Mouse (Mus musculus) CH12.LX (cell line): ENCODE measurements around the gene Mpl. TPM values are rescaled to one million over a fixed set of nuclear protein-coding genes. Genes with fewer than 3 reads are reported as not detected.

Experiments
- DNase-seq: peaks from one replicate; pipeline ENCODE4 v3.0.0-alpha.2; 2013; ENCODE audit errors: extremely low read depth
- H3K27ac ChIP-seq: 2 replicates; pipeline ENCODE4 v1.5.1; 2012; ENCODE audit warnings: low read depth, mild to moderate bottlenecking, control low read depth, moderate library complexity; ENCODE audit not compliant: insufficient read depth
- H3K27me3 ChIP-seq: replicated peaks from 2 replicates; pipeline ENCODE3; 2012; ENCODE audit warnings: inconsistent platforms
- H3K36me3 ChIP-seq, 2 experiments: replicated peaks in 1 of 2; 2 replicates each; pipeline versions ENCODE3 to v1.6.1; 2012; ENCODE audit warnings: inconsistent platforms in 1 of 2, low read length in 1 of 2, mild to moderate bottlenecking in 1 of 2, mixed read lengths in 1 of 2, moderate library complexity in 1 of 2; ENCODE audit not compliant: control insufficient read depth in 1 of 2, insufficient read depth in 1 of 2
- H3K4me1 ChIP-seq, 2 experiments: 2 replicates each; pipeline ENCODE4 v1.6.1; 2012; ENCODE audit warnings: inconsistent platforms in 1 of 2, moderate library complexity in 1 of 2; ENCODE audit not compliant: insufficient read depth in 2 of 2, control insufficient read depth in 1 of 2
- H3K4me2 ChIP-seq: 2 replicates; pipeline ENCODE4 v1.6.1; 2012; ENCODE audit warnings: low read depth, mild to moderate bottlenecking, control low read depth; ENCODE audit not compliant: poor library complexity, insufficient read depth, severe bottlenecking
- H3K4me3 ChIP-seq, 3 experiments: fragments of 150-350 bp in 1 of 3; sonication (generic) in 1 of 3; replicated peaks in 1 of 3; 2 replicates each; pipeline versions ENCODE3 to v1.5.1; 2011 to 2012; ENCODE audit warnings: low read depth in 2 of 3, low read length in 2 of 3, mild to moderate bottlenecking in 2 of 3, moderate library complexity in 2 of 3, control low read depth in 1 of 3, improper control_type of control experiment in 1 of 3, inconsistent platforms in 1 of 3, mixed read lengths in 1 of 3; ENCODE audit not compliant: poor library complexity in 1 of 3
- H3K79me2 ChIP-seq: replicated peaks from 2 replicates; pipeline ENCODE4 v1.6.1; 2012; ENCODE audit warnings: mild to moderate bottlenecking, moderate library complexity; ENCODE audit not compliant: control insufficient read depth, poor library complexity, insufficient read depth, severe bottlenecking; ENCODE audit errors: extremely low read depth
- H3K9ac ChIP-seq: 2 replicates; pipeline ENCODE4 v1.6.1; 2012; ENCODE audit warnings: low read depth, mild to moderate bottlenecking, control low read depth, moderate library complexity; ENCODE audit not compliant: insufficient read depth
- H3K9me3 ChIP-seq: replicated peaks from 2 replicates; pipeline ENCODE3; 2012; ENCODE audit warnings: low read length, inconsistent platforms, mixed read lengths
- BHLHE40 ChIP-seq: IDR thresholded peaks from 2 replicates; pipeline ENCODE4 v1.6.1; 2011; ENCODE audit warnings: mild to moderate bottlenecking, low read depth, low read length, improper control_type of control experiment
- CHD1 ChIP-seq: IDR thresholded peaks from 2 replicates; pipeline ENCODE4 v1.6.1; 2012; ENCODE audit warnings: low read depth, low read length, improper control_type of control experiment, inconsistent platforms
- CTCF ChIP-seq, 2 experiments: IDR thresholded peaks in 1 of 2; conservative IDR thresholded peaks in 1 of 2; 2 replicates each; pipeline ENCODE4 v1.5.1; 2011 to 2012; ENCODE audit warnings: low read depth in 2 of 2, low read length in 2 of 2, improper control_type of control experiment in 1 of 2, inconsistent platforms in 1 of 2, mild to moderate bottlenecking in 1 of 2, moderate library complexity in 1 of 2
- E2F4 ChIP-seq: IDR thresholded peaks from 2 replicates; pipeline ENCODE4 v1.6.1; 2011; ENCODE audit warnings: low read depth, low read length, improper control_type of control experiment; ENCODE audit not compliant: insufficient replicate concordance
- ETS1 ChIP-seq: conservative IDR thresholded peaks from 2 replicates; pipeline ENCODE4 v1.6.1; 2012; ENCODE audit warnings: low read depth, mild to moderate bottlenecking, inconsistent platforms, low read length, improper control_type of control experiment, moderate library complexity
- GABPA ChIP-seq: IDR thresholded peaks from 2 replicates; pipeline ENCODE4 v1.6.1; 2012; ENCODE audit warnings: low read depth, low read length, improper control_type of control experiment, inconsistent platforms; ENCODE audit not compliant: insufficient replicate concordance
- HCFC1 ChIP-seq: IDR thresholded peaks from 2 replicates; pipeline ENCODE4 v1.6.1; 2012; ENCODE audit warnings: low read depth, mild to moderate bottlenecking, inconsistent platforms, low read length, improper control_type of control experiment
- JUN ChIP-seq: IDR thresholded peaks from 2 replicates; pipeline ENCODE4 v1.6.1; 2011; ENCODE audit warnings: low read depth, mild to moderate bottlenecking, low read length, improper control_type of control experiment, moderate library complexity; ENCODE audit not compliant: insufficient read depth
- MAX ChIP-seq: IDR thresholded peaks from 2 replicates; pipeline ENCODE4 v1.6.1; 2011; ENCODE audit warnings: low read length, improper control_type of control experiment
- MAZ ChIP-seq: IDR thresholded peaks from 2 replicates; pipeline ENCODE4 v1.6.1; 2012; ENCODE audit warnings: low read depth, mild to moderate bottlenecking, inconsistent platforms, low read length, improper control_type of control experiment, moderate library complexity
- MEF2A ChIP-seq: IDR thresholded peaks from 2 replicates; pipeline ENCODE4 v1.6.1; 2014; ENCODE audit warnings: low read depth, mild to moderate bottlenecking, inconsistent platforms, low read length, improper control_type of control experiment, borderline replicate concordance
- MXI1 ChIP-seq: IDR thresholded peaks from 2 replicates; pipeline ENCODE4 v1.6.1; 2011; ENCODE audit warnings: mild to moderate bottlenecking, low read depth, low read length, improper control_type of control experiment
- MYC ChIP-seq: IDR thresholded peaks from 2 replicates; pipeline ENCODE4 v1.6.1; 2011; ENCODE audit warnings: low read depth, mild to moderate bottlenecking, improper control_type of control experiment, low read length
- PAX5 ChIP-seq: IDR thresholded peaks from 2 replicates; pipeline ENCODE4 v1.6.1; 2012; ENCODE audit warnings: low read length, inconsistent platforms, mixed read lengths
- RAD21 ChIP-seq: IDR thresholded peaks from 2 replicates; pipeline ENCODE4 v1.6.1; 2011; ENCODE audit warnings: low read depth, mild to moderate bottlenecking, low read length, improper control_type of control experiment, moderate library complexity
- SMC3 ChIP-seq: IDR thresholded peaks from 2 replicates; pipeline ENCODE4 v1.6.1; 2011; ENCODE audit warnings: low read depth, low read length, improper control_type of control experiment
- TBP ChIP-seq: conservative IDR thresholded peaks from 2 replicates; pipeline ENCODE4 v1.6.1; 2011; ENCODE audit warnings: low read depth, low read length, improper control_type of control experiment
- UBTF ChIP-seq: IDR thresholded peaks from 2 replicates; pipeline ENCODE4 v1.6.1; 2012; ENCODE audit warnings: low read depth, mild to moderate bottlenecking, inconsistent platforms, low read length, improper control_type of control experiment, moderate library complexity
- USF2 ChIP-seq: conservative IDR thresholded peaks from 2 replicates; pipeline ENCODE4 v1.6.1; 2011; ENCODE audit warnings: low read depth, low read length, improper control_type of control experiment
- ZC3H11A ChIP-seq: IDR thresholded peaks from 2 replicates; pipeline ENCODE4 v1.6.1; 2012; ENCODE audit warnings: low read depth, mild to moderate bottlenecking, inconsistent platforms, low read length, improper control_type of control experiment
- ZNF384 ChIP-seq: IDR thresholded peaks from 2 replicates; pipeline ENCODE4 v1.6.1; 2012; ENCODE audit warnings: low read depth, low read length, improper control_type of control experiment, inconsistent platforms
- dilution Hi-C: fragments of 300-500 bp; cut with MboI; formaldehyde crosslinking; loops from 2 replicates; pipeline ENCODE4 v1.14.3; 2020; ENCODE audit warnings: low sequenced_read_pairs; ENCODE audit not compliant: extremely low pct_unique_long_range_greater_than_20kb, extremely low pct_ligation_motif_present
- in situ Hi-C: fragments of 300-500 bp; cut with MboI; formaldehyde crosslinking; loops from 3 replicates; pipeline ENCODE4 v1.14.3; 2019; ENCODE audit warnings: low sequenced_read_pairs, low pct_ligation_motif_present, low pct_unique_long_range_greater_than_20kb, mixed read lengths
- polyA plus RNA-seq: library from polyadenylated mRNA; unstranded; fragments of >175 nt; gene quantifications from 2 replicates; pipeline ENCODE4 v1.2.1, GENCODE M21; 2012; ENCODE audit warnings: low read depth; ENCODE audit not compliant: insufficient read length
- total RNA-seq, 2 experiments: library from RNA; depleted of rRNA; stranded (reverse); fragments of 300-350 nt in 1 of 2; fragments of >200 nt in 1 of 2; gene quantifications; 2 replicates each; pipeline ENCODE4 v1.2.3; 2012 to 2014

Mpl gene
- not detected in 2 replicates for total RNA-seq (2012; rRNA removed)
- not detected in 2 replicates for total RNA-seq (2014; rRNA removed)
- polyA plus RNA-seq, result not detected in 2 replicates

GRCm38 (mm10) chr4:118457345-118457975 is at the start of gene Mpl:
Gene Mpl, minus strand, starts transcription at chr4:118457513.
- H3K36me3 ChIP-seq, result no peaks in the 10 kb centered on the region
- H3K27me3 ChIP-seq, result peaks cover 80% of the 10 kb centered on the region
- no peaks in the 10 kb centered on the region for H3K4me1 ChIP-seq
- dilution Hi-C loops, result no loop called here
- H3K4me3 ChIP-seq, result no peak within 1 kb of the TSS
- in situ Hi-C loops, result no loop called here
- no peak within 1 kb of the TSS for H3K4me2 ChIP-seq
- H3K9me3 ChIP-seq, result no peaks in the 10 kb centered on the region
- H3K9ac ChIP-seq, result no peak within 1 kb of the TSS
- no peak for TF ChIP-seq ZNF384
- no peak for TF ChIP-seq CHD1
- TF ChIP-seq JUN, result no peak
- no peak for TF ChIP-seq TBP
- TF ChIP-seq GABPA, result no peak
- TF ChIP-seq UBTF, result no peak
- TF ChIP-seq E2F4, result no peak
- TF ChIP-seq BHLHE40, result no peak
- TF ChIP-seq HCFC1, result no peak
- TF ChIP-seq ETS1, result no peak
- no peak for TF ChIP-seq MXI1
- no peak for TF ChIP-seq SMC3
- no peak for TF ChIP-seq MAX
- TF ChIP-seq MAZ, result no peak
- no peak for TF ChIP-seq RAD21
- no peak for TF ChIP-seq MYC
- TF ChIP-seq PAX5, result no peak
- TF ChIP-seq USF2, result no peak
- TF ChIP-seq MEF2A, result no peak
- DNase-seq, result no peak
- H3K79me2 ChIP-seq, result no peaks in the 10 kb centered on the region
- no peak within 1 kb of the TSS for H3K27ac ChIP-seq

GRCm38 (mm10) chr4:118505551-118505950 is 48.2 kb upstream of the Mpl start:
- Histone ChIP-seq H3K4me2 (no peak overlapping the region), H3K9ac (no peak overlapping the region), H3K79me2 (no peaks in the 10 kb centered on the region), H3K27ac (no peak overlapping the region), H3K4me1 (peaks cover 0 to 3% of the 10 kb centered on the region in 2 experiments; a peak in 2 of 4 replicates), H3K9me3 (no peaks in the 10 kb centered on the region), H3K4me3 (no peak overlapping the region), H3K27me3 (peaks cover 61% of the 10 kb centered on the region), H3K36me3 (no peaks in the 10 kb centered on the region)
- no peak for DNase-seq
- in situ Hi-C loops, result no loop called here
- dilution Hi-C loops, result no loop called here
- TF ChIP-seq ZC3H11A (no peak), BHLHE40 (no peak), PAX5 (no peak), CTCF (conservative IDR thresholded peaks at IDR 0.05 in 1 of 2, IDR thresholded peaks at IDR 0.05 in 1 of 2; ENCODE audit: low read depth in 2 of 2, low read length in 2 of 2) (no peak)
